Mouse (Mus musculus): ENCODE measurements around the gene Rgl3. TPM values are rescaled to one million over a fixed set of nuclear protein-coding genes. Genes with fewer than 3 reads are reported as not detected.

Gene Rgl3
- polyA plus RNA-seq, 1 experiment from 2014 or later, result 1.7 TPM

DNA sequence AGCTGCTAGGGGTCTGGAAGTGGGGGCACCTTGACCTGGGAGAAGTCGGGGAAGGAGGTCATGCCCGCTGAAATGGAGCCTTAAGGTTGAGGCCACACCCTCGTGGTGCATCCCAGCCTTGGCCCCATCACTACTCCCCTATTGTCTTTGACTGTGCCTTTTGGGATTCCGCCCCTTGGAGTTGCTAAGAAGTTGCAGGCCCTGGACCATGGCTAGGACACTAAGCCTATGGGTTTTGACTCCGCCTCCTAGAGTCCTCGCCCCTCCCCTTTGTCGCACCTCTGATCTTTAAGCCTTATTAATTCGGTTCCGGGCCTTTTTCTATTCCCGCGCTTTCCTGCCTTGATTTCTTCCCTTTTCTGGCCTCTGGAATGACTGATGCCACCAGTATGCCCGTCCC, 45.6 kb downstream of the Rgl3 start:
- Histone ChIP-seq H3K4me2 (ENCODE audit: low read depth, low read length) (no peak overlapping the region), H3K4me1 (ENCODE audit: control insufficient read depth, insufficient read depth, low read length) (no peaks in the 10 kb centered on the region), H3K27ac (ENCODE audit: low read length) (no peak overlapping the region), H3K9me3 (ENCODE audit: control insufficient read depth, low read length) (no peaks in the 10 kb centered on the region), H3K27me3 (replicated peaks; ENCODE audit: control insufficient read depth, insufficient read depth, low read length) (peaks cover 4% of the 10 kb centered on the region; the same call in 1 of the 2 replicates), H3K9ac (ENCODE audit: low read depth, low read length) (no peak overlapping the region), H3K36me3 (ENCODE audit: control insufficient read depth, insufficient read depth, low read length) (no peaks in the 10 kb centered on the region), H3K4me3 (ENCODE audit: low read length) (no peak overlapping the region)
- ATAC-seq, result no peak
- WGBS, result 48% methylated on average over 12 of the region's 12 CpGs

DNA sequence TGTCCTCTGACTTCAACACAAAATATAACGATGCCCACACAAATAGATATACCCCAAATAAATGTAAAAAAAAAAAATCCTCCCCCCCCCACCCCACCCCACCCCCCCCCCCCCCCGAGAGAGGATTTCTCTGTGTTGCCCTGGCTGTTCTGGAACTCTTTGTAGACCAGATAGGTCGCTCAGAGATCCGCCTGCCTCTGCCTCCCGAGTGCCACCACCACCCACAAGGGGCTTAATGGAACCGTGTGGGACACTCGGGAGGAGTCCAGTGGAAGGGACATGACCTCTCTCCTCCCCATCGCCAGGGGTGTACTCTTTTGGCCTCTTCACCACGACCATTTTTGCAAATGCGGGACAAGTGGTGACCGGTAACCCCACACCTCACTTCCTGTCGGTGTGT, 46.2 kb downstream of the Rgl3 start:
- ATAC-seq, result no peak

DNA sequence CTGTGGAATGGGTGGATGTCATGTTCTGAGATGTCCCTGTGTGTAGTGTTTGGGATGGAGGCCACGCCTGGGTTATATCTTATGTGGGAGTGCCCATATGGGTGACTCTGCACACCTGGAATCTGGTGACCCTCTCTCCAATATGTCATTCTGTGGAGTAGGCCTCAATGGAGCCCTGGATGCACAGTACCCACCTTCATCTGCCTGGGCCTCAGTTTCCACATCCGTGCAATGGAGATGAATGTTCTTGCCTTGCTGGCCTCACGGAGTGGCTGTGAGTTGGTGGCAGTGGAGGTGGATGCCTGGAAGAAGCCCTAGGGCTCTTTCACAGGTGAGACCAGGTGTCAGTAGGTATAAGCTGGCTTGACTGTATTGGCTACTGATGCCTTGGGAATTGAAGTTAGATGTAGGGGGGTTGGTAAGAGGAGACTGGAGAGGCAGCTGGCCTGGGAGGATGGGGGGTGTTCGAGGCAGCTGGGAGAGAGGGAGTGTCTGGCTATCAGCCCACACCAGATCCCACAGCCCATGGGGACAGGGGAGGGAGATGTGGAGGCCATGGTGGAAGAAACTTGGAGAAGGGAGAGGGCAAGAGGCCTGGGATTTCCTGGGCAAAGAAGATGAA, 50.9 kb downstream of the Rgl3 start:
- no peak for ATAC-seq
- no peaks in the 10 kb centered on the region for H3K36me3 ChIP-seq (ENCODE audit: control insufficient read depth, insufficient read depth, low read length)
- H3K4me2 ChIP-seq (ENCODE audit: low read depth, low read length), result no peak overlapping the region
- 79% methylated on average over 4 of the region's 4 CpGs for WGBS
- H3K27me3 ChIP-seq (replicated peaks; ENCODE audit: control insufficient read depth, insufficient read depth, low read length), result no peaks in the 10 kb centered on the region
- peaks cover 5% of the 10 kb centered on the region; the same call in 1 of the 2 replicates for H3K4me1 ChIP-seq (ENCODE audit: control insufficient read depth, insufficient read depth, low read length)
- H3K9ac ChIP-seq (ENCODE audit: low read depth, low read length), result no peak overlapping the region
- H3K4me3 ChIP-seq (ENCODE audit: low read length), result no peak overlapping the region
- H3K27ac ChIP-seq (ENCODE audit: low read length), result no peak overlapping the region
- no peaks in the 10 kb centered on the region for H3K9me3 ChIP-seq (ENCODE audit: control insufficient read depth, low read length)

More for the DNA sequence above, 46.2 kb downstream of the Rgl3 start:
- Histone ChIP-seq H3K36me3 (ENCODE audit: control insufficient read depth, insufficient read depth, low read length) (no peaks in the 10 kb centered on the region), H3K4me3 (ENCODE audit: low read length) (no peak overlapping the region), H3K9ac (ENCODE audit: low read depth, low read length) (no peak overlapping the region), H3K4me1 (ENCODE audit: control insufficient read depth, insufficient read depth, low read length) (no peaks in the 10 kb centered on the region), H3K9me3 (ENCODE audit: control insufficient read depth, low read length) (no peaks in the 10 kb centered on the region), H3K4me2 (ENCODE audit: low read depth, low read length) (no peak overlapping the region), H3K27ac (ENCODE audit: low read length) (no peak overlapping the region), H3K27me3 (replicated peaks; ENCODE audit: control insufficient read depth, insufficient read depth, low read length) (peaks cover 4% of the 10 kb centered on the region; the same call in 1 of the 2 replicates)
- 68% methylated on average over 12 of the region's 12 CpGs for WGBS

DNA sequence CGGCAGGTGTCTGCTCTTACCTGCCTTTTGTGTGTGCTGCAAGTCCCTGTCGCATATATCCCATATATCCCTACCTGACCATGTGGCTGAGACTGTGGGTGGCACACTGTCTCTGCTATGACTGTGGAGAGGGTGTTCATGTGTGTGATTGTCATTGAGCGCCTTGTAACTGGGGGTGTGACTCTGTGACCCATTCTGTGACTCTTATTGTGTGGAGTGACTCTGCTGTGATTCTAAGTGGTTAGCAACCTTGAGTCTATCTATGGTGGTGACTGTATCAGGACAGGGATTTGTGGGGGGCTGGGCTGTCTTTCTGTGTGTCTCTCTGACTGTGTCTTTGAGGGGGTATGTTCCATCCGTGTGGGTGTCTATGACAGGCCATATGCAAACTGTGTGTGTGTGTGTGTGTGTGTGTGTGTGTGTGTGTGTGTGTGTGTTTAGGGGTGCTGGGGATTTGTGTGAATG, 51.5 kb downstream of the Rgl3 start:
- Histone ChIP-seq H3K4me1 (ENCODE audit: control insufficient read depth, insufficient read depth, low read length) (peaks cover 5% of the 10 kb centered on the region; the same call in 1 of the 2 replicates), H3K9me3 (ENCODE audit: control insufficient read depth, low read length) (no peaks in the 10 kb centered on the region), H3K27ac (ENCODE audit: low read length) (no peak overlapping the region), H3K27me3 (replicated peaks; ENCODE audit: control insufficient read depth, insufficient read depth, low read length) (no peaks in the 10 kb centered on the region), H3K9ac (ENCODE audit: low read depth, low read length) (no peak overlapping the region), H3K4me2 (ENCODE audit: low read depth, low read length) (no peak overlapping the region), H3K4me3 (ENCODE audit: low read length) (peak overlapping the region; percentile 53; the same call in 1 of the 2 replicates), H3K36me3 (ENCODE audit: control insufficient read depth, insufficient read depth, low read length) (no peaks in the 10 kb centered on the region)
- ATAC-seq, result no peak
- 80% methylated on average over 4 of the region's 4 CpGs for WGBS

DNA sequence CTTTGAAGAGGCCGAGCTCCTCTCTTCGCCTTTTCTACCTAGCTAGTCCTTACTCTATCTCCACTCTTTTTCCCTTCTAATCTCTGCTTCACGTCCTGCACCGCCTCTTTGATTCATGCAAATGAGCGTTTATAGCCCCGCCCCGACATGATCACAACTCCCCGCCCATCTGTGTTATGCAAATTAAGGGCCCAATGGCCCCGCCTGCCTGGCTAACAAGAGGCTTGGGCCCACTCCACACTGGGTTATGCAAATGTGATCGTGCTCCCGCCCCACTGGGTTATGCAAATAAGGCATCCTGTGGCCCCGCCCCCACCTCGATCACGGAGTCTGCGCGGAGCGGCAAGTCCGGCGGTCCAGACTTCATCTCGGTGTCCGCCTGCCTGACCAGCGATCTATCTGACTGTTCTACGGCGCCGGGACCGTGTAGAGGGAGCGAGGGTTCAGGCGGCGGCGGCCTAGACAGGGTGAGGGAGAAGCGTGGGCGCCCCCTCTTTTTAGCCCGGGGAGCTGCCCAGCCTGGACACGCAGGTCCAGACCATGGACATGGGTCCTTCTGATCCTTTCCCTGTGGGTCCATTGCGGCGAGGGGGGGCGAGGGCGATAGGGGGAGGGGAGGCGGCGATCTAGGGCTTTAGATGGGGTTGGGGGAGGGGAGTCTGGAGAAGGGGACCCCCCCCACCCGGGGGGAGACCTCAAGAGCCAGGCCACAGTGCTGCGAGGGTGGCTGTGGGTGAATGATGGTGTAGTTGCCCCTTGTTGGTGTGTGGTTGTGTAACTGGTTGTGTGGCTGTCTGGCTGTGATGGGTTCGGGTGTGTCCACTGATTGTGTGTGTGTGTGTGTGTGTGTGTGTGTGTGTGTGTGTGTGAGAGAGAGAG, 52.3 kb downstream of the Rgl3 start, which contains the start of gene Plppr2:
TSS of gene Plppr2 (plus strand) at position 342 of the 879 bp plus-strand sequence.
- Histone ChIP-seq H3K4me2 (ENCODE audit: low read depth, low read length) (peak within 1 kb of the TSS; percentile 74), H3K36me3 (ENCODE audit: control insufficient read depth, insufficient read depth, low read length) (no peaks in the 10 kb centered on the region), H3K9ac (ENCODE audit: low read depth, low read length) (peak within 1 kb of the TSS; percentile 63), H3K27ac (ENCODE audit: low read length) (0 out of 2 replicates have a peak within 1 kb of the TSS, but pooled peaks have one; percentile 29), H3K4me3 (ENCODE audit: low read length) (peak within 1 kb of the TSS; percentile 53), H3K27me3 (replicated peaks; ENCODE audit: control insufficient read depth, insufficient read depth, low read length) (no peaks in the 10 kb centered on the region), H3K9me3 (ENCODE audit: control insufficient read depth, low read length) (no peaks in the 10 kb centered on the region), H3K4me1 (ENCODE audit: control insufficient read depth, insufficient read depth, low read length) (peaks cover 5% of the 10 kb centered on the region; the same call in 1 of the 2 replicates)
- peak; percentile 99 for ATAC-seq
- WGBS, result 1% methylated on average over 42 of the region's 43 CpGs

DNA sequence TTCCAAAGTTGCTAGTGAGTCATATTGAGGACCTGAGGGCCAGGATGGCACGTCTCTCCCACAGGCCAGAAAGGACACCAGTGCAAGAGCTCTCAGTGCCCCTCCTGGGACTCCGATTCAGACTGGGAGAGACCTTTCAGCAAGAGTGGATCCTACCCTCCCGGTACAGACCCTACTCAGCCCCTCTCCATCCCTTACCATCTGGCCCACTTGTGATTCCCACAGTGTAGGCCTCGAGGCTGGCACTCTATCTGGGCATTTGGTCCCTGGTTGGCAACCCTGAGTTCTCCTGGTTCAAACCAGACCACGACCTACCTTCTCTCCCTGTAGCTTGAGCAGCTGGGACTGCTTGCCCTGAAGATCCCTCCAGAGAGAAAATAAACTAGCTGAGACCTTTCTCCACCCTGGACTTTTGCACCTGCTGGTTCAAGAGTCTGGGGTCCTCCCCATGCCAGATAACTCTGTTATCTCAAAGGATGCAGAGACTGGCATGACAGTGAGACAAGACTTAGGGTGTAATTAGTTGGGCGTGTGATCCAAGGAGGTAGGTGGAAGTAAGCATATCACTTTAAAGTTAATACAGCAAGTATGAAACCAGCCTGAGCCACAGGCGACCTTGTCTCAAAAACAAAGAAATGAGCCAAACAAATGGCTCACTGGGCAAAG, 53.6 kb downstream of the Rgl3 start:
- no peak overlapping the region for H3K9ac ChIP-seq (ENCODE audit: low read depth, low read length)
- WGBS, result 86% methylated on average over 7 of the region's 7 CpGs
- peaks cover 5% of the 10 kb centered on the region; the same call in 1 of the 2 replicates for H3K4me1 ChIP-seq (ENCODE audit: control insufficient read depth, insufficient read depth, low read length)
- no peaks in the 10 kb centered on the region for H3K9me3 ChIP-seq (ENCODE audit: control insufficient read depth, low read length)
- no peak for ATAC-seq
- H3K27me3 ChIP-seq (replicated peaks; ENCODE audit: control insufficient read depth, insufficient read depth, low read length), result no peaks in the 10 kb centered on the region
- H3K4me2 ChIP-seq (ENCODE audit: low read depth, low read length), result no peak overlapping the region
- no peak overlapping the region for H3K27ac ChIP-seq (ENCODE audit: low read length)
- H3K36me3 ChIP-seq (ENCODE audit: control insufficient read depth, insufficient read depth, low read length), result no peaks in the 10 kb centered on the region
- H3K4me3 ChIP-seq (ENCODE audit: low read length), result no peak overlapping the region

DNA sequence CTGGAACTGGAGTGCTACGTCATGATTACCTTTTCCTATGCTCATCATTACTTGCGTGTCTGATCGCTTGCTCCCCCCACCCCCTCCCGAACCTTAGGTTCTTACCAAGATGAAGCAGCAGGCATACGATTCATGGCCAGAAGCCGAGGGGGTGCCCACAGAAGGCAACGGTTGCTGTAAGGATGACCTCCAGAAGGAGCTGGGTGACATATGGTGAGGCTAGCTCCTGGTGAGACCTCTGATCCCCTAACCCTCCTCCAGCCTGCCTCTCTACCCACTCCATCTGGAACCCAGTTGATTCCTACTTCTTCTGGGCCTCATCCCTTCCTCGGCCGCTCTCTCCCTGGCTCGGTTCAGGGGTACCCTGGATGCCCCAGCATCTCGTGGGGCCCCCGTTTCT, 55.2 kb downstream of the Rgl3 start:
- Histone ChIP-seq H3K27me3 (replicated peaks; ENCODE audit: control insufficient read depth, insufficient read depth, low read length) (no peaks in the 10 kb centered on the region), H3K27ac (ENCODE audit: low read length) (no peak overlapping the region), H3K9me3 (ENCODE audit: control insufficient read depth, low read length) (no peaks in the 10 kb centered on the region), H3K4me1 (ENCODE audit: control insufficient read depth, insufficient read depth, low read length) (peaks cover 5% of the 10 kb centered on the region; the same call in 1 of the 2 replicates), H3K4me3 (ENCODE audit: low read length) (no peak overlapping the region), H3K4me2 (ENCODE audit: low read depth, low read length) (no peak overlapping the region), H3K9ac (ENCODE audit: low read depth, low read length) (no peak overlapping the region), H3K36me3 (ENCODE audit: control insufficient read depth, insufficient read depth, low read length) (no peaks in the 10 kb centered on the region)
- no peak for ATAC-seq
- WGBS, result 93% methylated on average over 12 of the region's 12 CpGs

DNA sequence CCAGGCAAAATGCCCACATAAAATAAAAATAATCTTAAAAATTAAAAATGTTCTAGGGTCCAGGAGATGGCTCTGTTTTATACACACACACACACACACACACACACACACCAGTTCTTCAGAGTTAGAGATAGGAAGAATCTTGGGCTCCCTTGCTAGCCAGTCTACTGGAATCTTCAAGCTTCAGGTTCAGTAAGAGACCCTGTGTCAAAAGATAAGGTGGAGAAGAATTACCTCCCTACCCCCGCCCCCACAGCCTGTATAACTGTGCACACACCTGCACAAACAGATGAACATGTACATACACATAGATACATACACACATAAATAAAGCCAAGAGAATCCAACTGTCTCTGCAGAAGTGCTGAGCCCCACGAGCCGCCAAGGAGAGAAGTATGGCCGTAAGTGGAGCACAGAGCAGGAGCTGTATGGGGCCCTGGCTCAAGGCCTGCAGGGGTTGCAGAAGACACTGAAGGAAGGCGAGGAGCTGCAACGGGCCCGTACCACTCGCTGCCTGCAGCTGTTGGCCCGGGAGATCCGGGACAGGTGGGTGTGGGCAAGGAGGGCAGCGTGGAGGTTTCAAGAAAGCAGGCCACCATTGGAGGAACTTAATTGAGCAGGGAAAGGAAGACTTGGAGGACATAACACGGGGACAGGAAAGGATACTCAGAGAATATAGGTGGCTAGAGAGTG, 56.7 kb downstream of the Rgl3 start:
- Histone ChIP-seq H3K4me3 (ENCODE audit: low read length) (no peak overlapping the region), H3K9me3 (ENCODE audit: control insufficient read depth, low read length) (no peaks in the 10 kb centered on the region), H3K4me1 (ENCODE audit: control insufficient read depth, insufficient read depth, low read length) (peaks cover 5% of the 10 kb centered on the region; the same call in 1 of the 2 replicates), H3K27ac (ENCODE audit: low read length) (no peak overlapping the region), H3K36me3 (ENCODE audit: control insufficient read depth, insufficient read depth, low read length) (no peaks in the 10 kb centered on the region), H3K9ac (ENCODE audit: low read depth, low read length) (no peak overlapping the region), H3K4me2 (ENCODE audit: low read depth, low read length) (no peak overlapping the region), H3K27me3 (replicated peaks; ENCODE audit: control insufficient read depth, insufficient read depth, low read length) (no peaks in the 10 kb centered on the region)
- no peak for ATAC-seq
- WGBS, result 55% methylated on average over 12 of the region's 12 CpGs

Data from intestine, embryonic 16.5 days (tissue).